Mouse (Mus musculus) spleen, postnatal 36 days (tissue): ENCODE data around the gene Smad3.
A peak's percentile ranks its signal among the peaks of the same experiment; 100 is the strongest.

Source experiments
- DNase-seq, 2 experiments: peaks; one replicate each; pipeline ENCODE4 v3.0.0; 2022; ENCODE audit warnings: low spot score in 2 of 2, mixed read lengths in 1 of 2

The Smad3 gene

GRCm38 (mm10) chr9:63720715-63721114 lies 37.1 kb downstream of the Smad3 start:
- peak; percentile 52 to 58 for DNase-seq

GRCm38 (mm10) chr9:63719770-63720440 lies 37.9 kb downstream of the Smad3 start:
- DNase-seq = no peak

- DNase-seq = no peak
Measured at GRCm38 (mm10) chr9:63718735-63719358, 38.9 kb downstream of the Smad3 start.

GRCm38 (mm10) chr9:63718170-63718569 lies 39.6 kb downstream of the Smad3 start:
- no peak for DNase-seq

- no peak for DNase-seq
Measured at GRCm38 (mm10) chr9:63717474-63718005, 40.3 kb downstream of the Smad3 start.

GRCm38 (mm10) chr9:63716150-63717138 lies 41.4 kb downstream of the Smad3 start:
- DNase-seq = peak; percentile 64 to 70

GRCm38 (mm10) chr9:63714572-63714971 lies 43.2 kb downstream of the Smad3 start:
- DNase-seq = no peak

- no peak for DNase-seq
Measured at GRCm38 (mm10) chr9:63712838-63713237, 45.0 kb downstream of the Smad3 start.

- DNase-seq = no peak
Measured at GRCm38 (mm10) chr9:63711580-63712230, 46.1 kb downstream of the Smad3 start.

GRCm38 (mm10) chr9:63709857-63710256 lies 47.9 kb downstream of the Smad3 start:
- DNase-seq = no peak

GRCm38 (mm10) chr9:63709266-63709665 lies 48.5 kb downstream of the Smad3 start:
- no peak for DNase-seq

GRCm38 (mm10) chr9:63707816-63708588 lies 49.8 kb downstream of the Smad3 start:
- DNase-seq = no peak

- peak; percentile 80 to 81 for DNase-seq
Measured at GRCm38 (mm10) chr9:63706152-63706733, 51.6 kb downstream of the Smad3 start.

- DNase-seq = no peak
Measured at GRCm38 (mm10) chr9:63704979-63705751, 52.6 kb downstream of the Smad3 start.

GRCm38 (mm10) chr9:63704131-63704530 lies 53.7 kb downstream of the Smad3 start:
- DNase-seq = no peak

GRCm38 (mm10) chr9:63703236-63703785 lies 54.5 kb downstream of the Smad3 start:
- DNase-seq = no peak

- no peak for DNase-seq
Measured at GRCm38 (mm10) chr9:63702502-63703013, 55.2 kb downstream of the Smad3 start.

- DNase-seq = no peak
Measured at GRCm38 (mm10) chr9:63701957-63702309, 55.9 kb downstream of the Smad3 start.
